Mouse (Mus musculus): ENCODE measurements around the gene Ap1s3. TPM values are rescaled to one million over a fixed set of nuclear protein-coding genes. Genes with fewer than 3 reads are reported as not detected.

Ap1s3 gene
- polyA plus RNA-seq, 1 experiment from 2014 or later, result 0.51 TPM

GRCm38 (mm10) chr1:79589971-79590763 is 81.6 kb downstream of the Ap1s3 start:
- WGBS, result 89% methylated on average over 4 of the region's 4 CpGs
- Histone ChIP-seq H3K36me3 (no peaks in the 10 kb centered on the region), H3K4me2 (no peak overlapping the region), H3K9me3 (no peaks in the 10 kb centered on the region), H3K27me3 (no peaks in the 10 kb centered on the region), H3K9ac (no peak overlapping the region), H3K27ac (no peak overlapping the region), H3K4me1 (no peaks in the 10 kb centered on the region), H3K4me3 (no peak overlapping the region)
- ATAC-seq (ENCODE audit: insufficient number of reproducible peaks, insufficient read depth, low FRiP score, low TSS enrichment, low read depth), result no peak

- Histone ChIP-seq H3K9me3 (no peaks in the 10 kb centered on the region), H3K9ac (no peak overlapping the region), H3K4me1 (no peaks in the 10 kb centered on the region), H3K27me3 (no peaks in the 10 kb centered on the region), H3K4me3 (no peak overlapping the region), H3K4me2 (no peak overlapping the region), H3K27ac (no peak overlapping the region), H3K36me3 (no peaks in the 10 kb centered on the region)
- ATAC-seq (ENCODE audit: insufficient number of reproducible peaks, insufficient read depth, low FRiP score, low TSS enrichment, low read depth), result no peak
- 53% methylated on average over 6 of the region's 6 CpGs for WGBS
Measured at GRCm38 (mm10) chr1:79589424-79589823, 82.3 kb downstream of the Ap1s3 start.

- H3K4me3 ChIP-seq, result peak overlapping the region; percentile 41
- H3K36me3 ChIP-seq, result no peaks in the 10 kb centered on the region
- peak overlapping the region; percentile 62 for H3K4me2 ChIP-seq
- no peaks in the 10 kb centered on the region for H3K9me3 ChIP-seq
- H3K27ac ChIP-seq, result no peak overlapping the region
- 0 out of 2 replicates have a peak, but pooled peaks cover 11% of the 10 kb centered on the region for H3K4me1 ChIP-seq
- WGBS, result 2% methylated on average over 15 of the region's 15 CpGs
- peak overlapping the region; percentile 54 for H3K9ac ChIP-seq
- H3K27me3 ChIP-seq, result no peaks in the 10 kb centered on the region
- ATAC-seq (ENCODE audit: insufficient number of reproducible peaks, insufficient read depth, low FRiP score, low TSS enrichment, low read depth), result no peak
Measured at GRCm38 (mm10) chr1:79581136-79581679, 90.6 kb downstream of the Ap1s3 start.

GRCm38 (mm10) chr1:79577357-79577756 is 94.4 kb downstream of the Ap1s3 start:
- Histone ChIP-seq H3K36me3 (no peaks in the 10 kb centered on the region), H3K9me3 (no peaks in the 10 kb centered on the region), H3K4me3 (no peak overlapping the region), H3K4me2 (no peak overlapping the region), H3K9ac (no peak overlapping the region), H3K27ac (no peak overlapping the region), H3K4me1 (0 out of 2 replicates have a peak, but pooled peaks cover 11% of the 10 kb centered on the region), H3K27me3 (no peaks in the 10 kb centered on the region)
- no peak for ATAC-seq (ENCODE audit: insufficient number of reproducible peaks, insufficient read depth, low FRiP score, low TSS enrichment, low read depth)
- whole genome bisulfite sequencing, result 74% methylated on average over 3 of the region's 3 CpGs

GRCm38 (mm10) chr1:79571912-79572311 is 99.9 kb downstream of the Ap1s3 start:
- Histone ChIP-seq H3K4me3 (no peak overlapping the region), H3K36me3 (no peaks in the 10 kb centered on the region), H3K9ac (no peak overlapping the region), H3K27ac (no peak overlapping the region), H3K4me2 (no peak overlapping the region), H3K27me3 (no peaks in the 10 kb centered on the region), H3K9me3 (no peaks in the 10 kb centered on the region), H3K4me1 (no peaks in the 10 kb centered on the region)
- 74% methylated on average over 4 of the region's 4 CpGs for WGBS
- no peak for ATAC-seq (ENCODE audit: insufficient number of reproducible peaks, insufficient read depth, low FRiP score, low TSS enrichment, low read depth)

GRCm38 (mm10) chr1:79571126-79571525 is 100.6 kb downstream of the Ap1s3 start:
- Histone ChIP-seq H3K36me3 (no peaks in the 10 kb centered on the region), H3K4me1 (no peaks in the 10 kb centered on the region), H3K9me3 (no peaks in the 10 kb centered on the region), H3K9ac (no peak overlapping the region), H3K4me2 (no peak overlapping the region), H3K4me3 (no peak overlapping the region), H3K27me3 (no peaks in the 10 kb centered on the region), H3K27ac (no peak overlapping the region)
- 42% methylated on average over 6 of the region's 6 CpGs for WGBS
- no peak for ATAC-seq (ENCODE audit: insufficient number of reproducible peaks, insufficient read depth, low FRiP score, low TSS enrichment, low read depth)

GRCm38 (mm10) chr1:79561186-79561585 is 110.6 kb downstream of the Ap1s3 start:
- no peak overlapping the region for H3K4me3 ChIP-seq
- ATAC-seq (ENCODE audit: insufficient number of reproducible peaks, insufficient read depth, low FRiP score, low TSS enrichment, low read depth), result no peak
- 59% methylated on average over 5 of the region's 5 CpGs for WGBS
- H3K4me2 ChIP-seq, result no peak overlapping the region
- H3K27ac ChIP-seq, result no peak overlapping the region
- no peaks in the 10 kb centered on the region for H3K9me3 ChIP-seq
- no peaks in the 10 kb centered on the region for H3K36me3 ChIP-seq
- 0 out of 2 replicates have a peak, but pooled peaks cover 3% of the 10 kb centered on the region for H3K4me1 ChIP-seq
- H3K27me3 ChIP-seq, result no peaks in the 10 kb centered on the region
- H3K9ac ChIP-seq, result no peak overlapping the region

Other genes starting within 250 kb of the Ap1s3 start
- 3.1 and 3.9 TPM in 2 replicates for gene Scg2, start 231.9 kb downstream of the Ap1s3 start, polyA plus RNA-seq (2015; fragmentation: Nextera tagmentation; extraction: Ambion mirVana)
- gene Mrpl44, start 104.0 kb upstream of the Ap1s3 start, polyA plus RNA-seq (2015; fragmentation: Nextera tagmentation; extraction: Ambion mirVana), result 49.7 and 60.0 TPM in 2 replicates
- gene Wdfy1, start 104.2 kb upstream of the Ap1s3 start, polyA plus RNA-seq (2015; fragmentation: Nextera tagmentation; extraction: Ambion mirVana), result 35.7 and 38.3 TPM in 2 replicates
- 311 and 392 TPM in 2 replicates for gene Serpine2, start 189.2 kb upstream of the Ap1s3 start, polyA plus RNA-seq (2015; fragmentation: Nextera tagmentation; extraction: Ambion mirVana)

All from embryonic facial prominence, embryonic 13.5 days (tissue).